Mouse (Mus musculus) limb, embryonic 14.5 days (tissue): ENCODE measurements around the gene Rps6kc1. TPM values are rescaled to one million over a fixed set of nuclear protein-coding genes. Genes with fewer than 3 reads are reported as not detected.

ENCODE experiments used
- ATAC-seq: fragments of 200-750 bp; cut with Nextera tagmentation; 2 replicates; pipeline ENCODE4 v1.8.0; 2017; ENCODE audit warnings: low read depth, moderate number of reproducible peaks, moderate TSS enrichment; ENCODE audit not compliant: low FRiP score
- DNase-seq: peaks from one replicate; pipeline ENCODE4 v3.0.0-alpha.2; 2015; ENCODE audit warnings: low spot score
- H3K27ac ChIP-seq: fragments of 300-500 bp; sonication (generic); replicated peaks from 2 replicates; pipeline ENCODE4 v1.5.1; 2014; ENCODE audit warnings: low read depth, mild to moderate bottlenecking, low read length, moderate library complexity, mixed read lengths
- H3K27me3 ChIP-seq: fragments of 300-500 bp; sonication (generic); 2 replicates; pipeline ENCODE4 v1.6.1; 2014; ENCODE audit warnings: low read length, mixed read lengths; ENCODE audit not compliant: control insufficient read depth, insufficient read depth
- H3K36me3 ChIP-seq: fragments of 300-500 bp; sonication (generic); 2 replicates; pipeline ENCODE4 v1.6.1; 2014; ENCODE audit warnings: mild to moderate bottlenecking, low read length, moderate library complexity, mixed read lengths; ENCODE audit not compliant: control insufficient read depth, insufficient read depth
- H3K4me1 ChIP-seq: fragments of 300-500 bp; sonication (generic); 2 replicates; pipeline ENCODE4 v1.6.1; 2014; ENCODE audit warnings: antibody characterized with exemption, low read length, mixed read lengths; ENCODE audit not compliant: control insufficient read depth, insufficient read depth
- H3K4me2 ChIP-seq: fragments of 300-500 bp; sonication (generic); replicated peaks from 2 replicates; pipeline ENCODE4 v1.6.1; 2014; ENCODE audit warnings: low read depth, mild to moderate bottlenecking, low read length, moderate library complexity; ENCODE audit not compliant: severe bottlenecking
- H3K4me3 ChIP-seq: fragments of 300-500 bp; sonication (generic); replicated peaks from 2 replicates; pipeline ENCODE4 v1.5.1; 2014; ENCODE audit warnings: low read length
- H3K9ac ChIP-seq: fragments of 300-500 bp; sonication (generic); 2 replicates; pipeline ENCODE4 v1.6.1; 2014; ENCODE audit warnings: mild to moderate bottlenecking, low read depth, low read length, moderate library complexity; ENCODE audit not compliant: severe bottlenecking
- H3K9me3 ChIP-seq: fragments of 300-500 bp; sonication (generic); 2 replicates; pipeline ENCODE4 v1.6.1; 2016; ENCODE audit warnings: low read length; ENCODE audit not compliant: control insufficient read depth
- POLR2A ChIP-seq: fragments of 200-500 bp; IDR thresholded peaks from 2 replicates; pipeline ENCODE4 v1.8.0; 2012; ENCODE audit warnings: inconsistent platforms, mild to moderate bottlenecking, moderate library complexity, borderline replicate concordance; ENCODE audit not compliant: insufficient read depth, insufficient read length; ENCODE audit errors: extremely low read depth
- WGBS: fragments of 180-500 bp; shearing (Covaris S2); extraction: QIAGEN DNeasy Blood & Tissue Kit; methylation state at CpG from one replicate; pipeline ENCODE4 v1.1.7; 2014; 5-methylcytosine and 5-hydroxymethylcytosine counted together
- polyA plus RNA-seq, 2 experiments: library from polyadenylated mRNA; depleted of rRNA in 1 of 2; stranded (reverse) in 1 of 2; unstranded in 1 of 2; fragments of >200 nt; fragmentation: Nextera tagmentation in 1 of 2; extraction: Ambion mirVana in 1 of 2; gene quantifications; 2 replicates each; pipeline versions ENCODE4 v1.2.1 to v1.2.3; 2012 to 2014

The Rps6kc1 gene
- polyA plus RNA-seq, 2 experiments: 14.7 to 17.4 TPM

- no peak for TF ChIP-seq POLR2A
- ATAC-seq: no peak
These were observed 36.5 kb downstream of the Rps6kc1 start for GRCm38 (mm10) chr1:190875089-190875488.

DNA sequence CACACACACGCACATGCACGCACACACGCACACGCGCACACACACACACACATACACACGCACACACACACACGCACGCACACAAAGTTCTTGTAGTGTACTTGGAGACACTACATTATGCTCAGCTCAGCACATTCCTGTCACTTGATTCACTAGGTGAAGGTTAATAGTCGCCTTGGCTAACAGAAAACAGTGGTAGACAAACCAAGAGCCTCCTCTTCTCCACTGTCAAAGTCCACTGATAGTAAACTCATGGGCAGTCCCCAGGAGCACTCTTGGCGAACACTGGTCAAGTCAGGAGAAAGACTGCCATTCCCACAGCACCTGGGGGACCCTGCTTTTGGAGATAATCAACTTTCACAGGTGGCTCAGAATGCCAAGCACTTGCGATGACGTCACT is 40.5 kb downstream of the Rps6kc1 start:
- WGBS: 96% methylated on average over 12 of the region's 12 CpGs
- DNase-seq: no peak
- Histone ChIP-seq H3K9ac (no peak overlapping the region), H3K4me3 (no peak overlapping the region), H3K4me2 (no peak overlapping the region), H3K27ac (no peak overlapping the region), H3K36me3 (peaks cover 34% of the 10 kb centered on the region), H3K9me3 (no peaks in the 10 kb centered on the region), H3K27me3 (no peaks in the 10 kb centered on the region), H3K4me1 (no peaks in the 10 kb centered on the region)
- ATAC-seq: no peak
- TF ChIP-seq POLR2A: no peak

More at GRCm38 (mm10) chr1:190875089-190875488, 36.5 kb downstream of the Rps6kc1 start:
- no peak for DNase-seq
- Histone ChIP-seq H3K4me1 (no peaks in the 10 kb centered on the region), H3K27ac (no peak overlapping the region), H3K36me3 (peaks cover 20% of the 10 kb centered on the region), H3K4me3 (no peak overlapping the region), H3K9ac (no peak overlapping the region), H3K4me2 (no peak overlapping the region), H3K9me3 (no peaks in the 10 kb centered on the region), H3K27me3 (no peaks in the 10 kb centered on the region)
- 87% methylated on average over 4 of the region's 4 CpGs for WGBS

GRCm38 (mm10) chr1:190869996-190870395 is 41.6 kb downstream of the Rps6kc1 start:
- H3K36me3 ChIP-seq: peaks cover 38% of the 10 kb centered on the region
- WGBS: 91% methylated on average over 4 of the region's 4 CpGs

GRCm38 (mm10) chr1:190868790-190869189 is 42.8 kb downstream of the Rps6kc1 start:
- no peak for ATAC-seq
- Histone ChIP-seq H3K36me3 (peaks cover 38% of the 10 kb centered on the region), H3K27me3 (no peaks in the 10 kb centered on the region)

More at GRCm38 (mm10) chr1:190869996-190870395, 41.6 kb downstream of the Rps6kc1 start:
- ATAC-seq (no peak), DNase-seq (no peak)
- no peaks in the 10 kb centered on the region for H3K27me3 ChIP-seq
- H3K9me3 ChIP-seq: no peaks in the 10 kb centered on the region
- no peak for TF ChIP-seq POLR2A
- H3K4me2 ChIP-seq: no peak overlapping the region
- no peak overlapping the region for H3K9ac ChIP-seq
- no peak overlapping the region for H3K4me3 ChIP-seq
- no peaks in the 10 kb centered on the region for H3K4me1 ChIP-seq
- H3K27ac ChIP-seq: no peak overlapping the region

GRCm38 (mm10) chr1:190861626-190862025 is 49.9 kb downstream of the Rps6kc1 start:
- no peak for TF ChIP-seq POLR2A
- no peaks in the 10 kb centered on the region for H3K4me1 ChIP-seq
- peaks cover 12% of the 10 kb centered on the region for H3K36me3 ChIP-seq
- H3K27me3 ChIP-seq: no peaks in the 10 kb centered on the region
- H3K27ac ChIP-seq: no peak overlapping the region
- no peak overlapping the region for H3K9ac ChIP-seq
- DNase-seq: peak; percentile 14
- no peak overlapping the region for H3K4me3 ChIP-seq
- no peak overlapping the region for H3K4me2 ChIP-seq
- ATAC-seq: no peak
- H3K9me3 ChIP-seq: no peaks in the 10 kb centered on the region
- 77% methylated on average over 5 of the region's 5 CpGs for WGBS

More at GRCm38 (mm10) chr1:190868790-190869189, 42.8 kb downstream of the Rps6kc1 start:
- no peaks in the 10 kb centered on the region for H3K9me3 ChIP-seq
- 83% methylated on average over 3 of the region's 3 CpGs for WGBS
- DNase-seq: no peak
- H3K4me1 ChIP-seq: no peaks in the 10 kb centered on the region
- H3K4me2 ChIP-seq: no peak overlapping the region
- no peak for TF ChIP-seq POLR2A
- H3K27ac ChIP-seq: no peak overlapping the region
- H3K9ac ChIP-seq: no peak overlapping the region
- no peak overlapping the region for H3K4me3 ChIP-seq

DNA sequence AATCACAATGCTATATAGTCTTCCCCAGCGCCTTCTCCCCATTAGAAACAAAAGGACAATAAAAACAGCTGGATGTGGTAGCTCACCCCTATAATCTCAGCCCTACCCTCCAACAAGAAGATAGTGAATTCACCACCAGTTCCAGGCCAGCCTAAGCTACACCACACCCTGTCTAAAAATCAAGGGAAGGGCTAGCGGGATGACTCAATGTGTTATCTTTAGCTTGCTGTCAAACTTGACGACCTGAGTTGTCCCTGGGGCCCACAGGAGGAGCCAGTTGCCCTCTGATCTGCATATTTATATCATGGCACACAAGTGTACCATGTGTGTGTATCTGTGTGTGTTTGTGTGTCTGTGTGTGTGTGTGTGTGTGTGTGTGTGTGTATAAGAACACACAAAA is 57.1 kb downstream of the Rps6kc1 start:
- WGBS: 70% methylated on average over 3 of the region's 3 CpGs
- Histone ChIP-seq H3K9ac (no peak overlapping the region), H3K4me2 (no peak overlapping the region), H3K9me3 (no peaks in the 10 kb centered on the region), H3K4me3 (no peak overlapping the region), H3K4me1 (no peaks in the 10 kb centered on the region), H3K36me3 (peaks cover 13% of the 10 kb centered on the region), H3K27ac (no peak overlapping the region), H3K27me3 (no peaks in the 10 kb centered on the region)
- DNase-seq (no peak), ATAC-seq (no peak)
- no peak for TF ChIP-seq POLR2A
